Mouse (Mus musculus): ENCODE results near the gene Zfp93. TPM values are rescaled to one million over a fixed set of nuclear protein-coding genes. Genes with fewer than 3 reads are reported as not detected.

The Zfp93 gene
- not detected in 2 replicates for polyA plus RNA-seq (2012)

GRCm38 (mm10) chr7:24270288-24270672 lies at the start of gene Zfp93:
Gene Zfp93, plus strand, starts transcription at chr7:24270420.
- no peaks in the 10 kb centered on the region for H3K9me3 ChIP-seq (ENCODE audit: control insufficient read depth, low read length)
- TF ChIP-seq TAL1 (IDR thresholded peaks at IDR 0.05; ENCODE audit: low read length) (no peak), GATA1 (IDR thresholded peaks at IDR 0.05; ENCODE audit: low read length) (no peak)
- peaks cover 4% of the 10 kb centered on the region for H3K4me1 ChIP-seq (ENCODE audit: control insufficient read depth)
- H3K4me3 ChIP-seq (replicated peaks), result peak within 1 kb of the TSS; percentile 61
- peaks cover 6% of the 10 kb centered on the region; the same call in 1 of the 2 replicates for H3K36me3 ChIP-seq (ENCODE audit: control insufficient read depth)
- no peaks in the 10 kb centered on the region for H3K27me3 ChIP-seq (ENCODE audit: control insufficient read depth)

GRCm38 (mm10) chr7:24237040-24237791 lies 33.0 kb upstream of the Zfp93 start, which contains the start of gene Zfp109:
Gene Zfp109, minus strand, starts transcription at chr7:24237560.
- H3K36me3 ChIP-seq (ENCODE audit: control insufficient read depth), result peaks cover 5% of the 10 kb centered on the region
- no peaks in the 10 kb centered on the region for H3K27me3 ChIP-seq (ENCODE audit: control insufficient read depth)
- H3K4me1 ChIP-seq (ENCODE audit: control insufficient read depth), result peaks cover 10% of the 10 kb centered on the region
- peak within 1 kb of the TSS; percentile 75 for H3K4me3 ChIP-seq (replicated peaks)
- H3K9me3 ChIP-seq (ENCODE audit: control insufficient read depth, low read length), result no peaks in the 10 kb centered on the region
- TF ChIP-seq TAL1 (IDR thresholded peaks at IDR 0.05; ENCODE audit: low read length) (no peak), GATA1 (IDR thresholded peaks at IDR 0.05; ENCODE audit: low read length) (no peak)

- no peaks in the 10 kb centered on the region for H3K9me3 ChIP-seq (ENCODE audit: control insufficient read depth, low read length)
- no peaks in the 10 kb centered on the region for H3K36me3 ChIP-seq (ENCODE audit: control insufficient read depth)
- peaks cover 9% of the 10 kb centered on the region for H3K4me1 ChIP-seq (ENCODE audit: control insufficient read depth)
- peak overlapping the region; percentile 50 for H3K4me3 ChIP-seq (replicated peaks)
- TF ChIP-seq GATA1 (IDR thresholded peaks at IDR 0.05; ENCODE audit: low read length) (no peak), TAL1 (IDR thresholded peaks at IDR 0.05; ENCODE audit: low read length) (no peak)
- no peaks in the 10 kb centered on the region for H3K27me3 ChIP-seq (ENCODE audit: control insufficient read depth)
These were observed 16.2 kb upstream of the Zfp93 start for GRCm38 (mm10) chr7:24253779-24254615.

GRCm38 (mm10) chr7:24254633-24255474 lies 15.4 kb upstream of the Zfp93 start, which contains the start of gene Zfp108:
Gene Zfp108, plus strand, starts transcription at chr7:24254794.
- no peak for TF ChIP-seq GATA1 (IDR thresholded peaks at IDR 0.05; ENCODE audit: low read length)
- no peak for TF ChIP-seq TAL1 (IDR thresholded peaks at IDR 0.05; ENCODE audit: low read length)
- Histone ChIP-seq H3K4me3 (replicated peaks) (peak within 1 kb of the TSS; percentile 50), H3K4me1 (ENCODE audit: control insufficient read depth) (peaks cover 9% of the 10 kb centered on the region), H3K36me3 (ENCODE audit: control insufficient read depth) (no peaks in the 10 kb centered on the region), H3K27me3 (ENCODE audit: control insufficient read depth) (no peaks in the 10 kb centered on the region), H3K9me3 (ENCODE audit: control insufficient read depth, low read length) (no peaks in the 10 kb centered on the region)

- Histone ChIP-seq H3K27me3 (ENCODE audit: control insufficient read depth) (no peaks in the 10 kb centered on the region), H3K4me3 (replicated peaks) (no peak overlapping the region), H3K36me3 (ENCODE audit: control insufficient read depth) (no peaks in the 10 kb centered on the region), H3K9me3 (ENCODE audit: control insufficient read depth, low read length) (no peaks in the 10 kb centered on the region), H3K4me1 (ENCODE audit: control insufficient read depth) (peaks cover 5% of the 10 kb centered on the region)
- TF ChIP-seq GATA1 (IDR thresholded peaks at IDR 0.05; ENCODE audit: low read length) (no peak), TAL1 (IDR thresholded peaks at IDR 0.05; ENCODE audit: low read length) (no peak)
These were observed 10.8 kb upstream of the Zfp93 start for GRCm38 (mm10) chr7:24259306-24259999.

GRCm38 (mm10) chr7:24260000-24260312 lies 10.3 kb upstream of the Zfp93 start:
- no peaks in the 10 kb centered on the region for H3K27me3 ChIP-seq (ENCODE audit: control insufficient read depth)
- H3K9me3 ChIP-seq (ENCODE audit: control insufficient read depth, low read length), result no peaks in the 10 kb centered on the region
- TF ChIP-seq TAL1 (IDR thresholded peaks at IDR 0.05; ENCODE audit: low read length), result no peak
- TF ChIP-seq GATA1 (IDR thresholded peaks at IDR 0.05; ENCODE audit: low read length), result no peak
- no peaks in the 10 kb centered on the region for H3K4me1 ChIP-seq (ENCODE audit: control insufficient read depth)
- no peak overlapping the region for H3K4me3 ChIP-seq (replicated peaks)
- H3K36me3 ChIP-seq (ENCODE audit: control insufficient read depth), result no peaks in the 10 kb centered on the region

GRCm38 (mm10) chr7:24268176-24269155 lies 1.8 kb upstream of the Zfp93 start:
- no peak for TF ChIP-seq GATA1 (IDR thresholded peaks at IDR 0.05; ENCODE audit: low read length)
- no peak for TF ChIP-seq TAL1 (IDR thresholded peaks at IDR 0.05; ENCODE audit: low read length)
- H3K9me3 ChIP-seq (ENCODE audit: control insufficient read depth, low read length), result no peaks in the 10 kb centered on the region
- no peaks in the 10 kb centered on the region for H3K36me3 ChIP-seq (ENCODE audit: control insufficient read depth)
- no peaks in the 10 kb centered on the region for H3K27me3 ChIP-seq (ENCODE audit: control insufficient read depth)
- peaks cover 4% of the 10 kb centered on the region for H3K4me1 ChIP-seq (ENCODE audit: control insufficient read depth)
- no peak overlapping the region for H3K4me3 ChIP-seq (replicated peaks)
